15 mouse cellular contexts compared by ENCODE assay signal in genomic region chr12:64972063-64972462, GRCm38 (mm10). TPM values are rescaled to one million over a fixed set of nuclear protein-coding genes. Genes with fewer than 3 reads are reported as not detected.
A peak's percentile ranks its signal among the peaks of the same experiment; 100 is the strongest.
DNase-seq lines count a peak whose midpoint lies in the region; ATAC-seq and TF ChIP-seq lines count a peak whose summit lies in the region.
"Had no signal": no experiment of that assay in that cellular context is flagged by ENCODE, and none has a peak within 500 bp of the region (broad histone marks: within the 10 kb centered on the region; RNA-seq: fewer than 3 reads in every experiment).

No protein-coding gene starts in this region.

- H3K4me1 ChIP-seq in hindbrain, embryonic 13.5 days (replicated peaks), result peaks cover 47% of the 10 kb centered on the region
- H3K4me1 ChIP-seq in hindbrain, embryonic 12.5 days, result peaks cover 35% of the 10 kb centered on the region
- H3K4me1 ChIP-seq in midbrain, embryonic 13.5 days (replicated peaks), result peaks cover 56% of the 10 kb centered on the region
- peaks cover 11% of the 10 kb centered on the region; the same call in 1 of the 2 replicates for H3K4me1 ChIP-seq in midbrain, embryonic 11.5 days (ENCODE audit: control insufficient read depth, insufficient read depth, low read length)
- H3K4me1 ChIP-seq in hindbrain, postnatal 0 days (ENCODE audit: insufficient read depth, low read length), result peaks cover 17% of the 10 kb centered on the region; the same call in 1 of the 2 replicates
- peaks cover 51% of the 10 kb centered on the region for H3K4me1 ChIP-seq in neural tube, embryonic 15.5 days

- H3K27me3 ChIP-seq in hindbrain, embryonic 13.5 days, result no peaks in the 10 kb centered on the region
- H3K27me3 ChIP-seq in hindbrain, embryonic 12.5 days, result no peaks in the 10 kb centered on the region
- no peaks in the 10 kb centered on the region for H3K27me3 ChIP-seq in midbrain, embryonic 13.5 days
- no peaks in the 10 kb centered on the region for H3K27me3 ChIP-seq in midbrain, embryonic 11.5 days (ENCODE audit: control insufficient read depth, insufficient read depth, low read length)
- no peaks in the 10 kb centered on the region for H3K27me3 ChIP-seq in hindbrain, postnatal 0 days (ENCODE audit: insufficient read depth, low read length)
- no peaks in the 10 kb centered on the region for H3K27me3 ChIP-seq in neural tube, embryonic 15.5 days (replicated peaks)
- H3K27me3 ChIP-seq: embryonic facial prominence, embryonic 15.5 days had no signal

- 83% methylated on average over 6 of the region's 6 CpGs for WGBS in hindbrain, embryonic 13.5 days
- 88% methylated on average over 6 of the region's 6 CpGs for WGBS in hindbrain, embryonic 12.5 days
- 83% methylated on average over 6 of the region's 6 CpGs for WGBS in midbrain, embryonic 13.5 days
- WGBS in midbrain, embryonic 11.5 days, result 83% methylated on average over 6 of the region's 6 CpGs
- WGBS in hindbrain, postnatal 0 days, result 67% methylated on average over 6 of the region's 6 CpGs
- 80% methylated on average over 6 of the region's 6 CpGs for WGBS in neural tube, embryonic 15.5 days

- H3K27ac ChIP-seq in hindbrain, embryonic 13.5 days, result no peak overlapping the region
- no peak overlapping the region for H3K27ac ChIP-seq in hindbrain, embryonic 12.5 days
- no peak overlapping the region for H3K27ac ChIP-seq in midbrain, embryonic 13.5 days
- H3K27ac ChIP-seq in midbrain, embryonic 11.5 days (ENCODE audit: low read depth, low read length), result no peak overlapping the region
- H3K27ac ChIP-seq in hindbrain, postnatal 0 days, result no peak overlapping the region
- no peak overlapping the region for H3K27ac ChIP-seq in neural tube, embryonic 15.5 days (replicated peaks)
- H3K27ac ChIP-seq: embryonic facial prominence, embryonic 15.5 days; left cerebral cortex, adult 2 months had no signal

- peak overlapping the region; percentile 46; the same call in 1 of the 2 replicates for H3K9ac ChIP-seq in hindbrain, embryonic 13.5 days
- H3K9ac ChIP-seq in hindbrain, embryonic 12.5 days, result no peak overlapping the region; the same call in 1 of the 2 replicates
- H3K9ac ChIP-seq in midbrain, embryonic 13.5 days (replicated peaks), result no peak overlapping the region
- no peak overlapping the region for H3K9ac ChIP-seq in midbrain, embryonic 11.5 days (ENCODE audit: low read length)
- H3K9ac ChIP-seq in hindbrain, postnatal 0 days (replicated peaks; ENCODE audit: low read length), result no peak overlapping the region
- H3K9ac ChIP-seq in neural tube, embryonic 15.5 days (replicated peaks), result no peak overlapping the region
- H3K9ac ChIP-seq: embryonic facial prominence, embryonic 15.5 days had no signal

- H3K9me3 ChIP-seq in hindbrain, embryonic 13.5 days, result no peaks in the 10 kb centered on the region
- no peaks in the 10 kb centered on the region for H3K9me3 ChIP-seq in hindbrain, embryonic 12.5 days (replicated peaks)
- H3K9me3 ChIP-seq in midbrain, embryonic 13.5 days, result no peaks in the 10 kb centered on the region
- H3K9me3 ChIP-seq in midbrain, embryonic 11.5 days (ENCODE audit: control insufficient read depth, low read length), result no peaks in the 10 kb centered on the region
- no peaks in the 10 kb centered on the region for H3K9me3 ChIP-seq in hindbrain, postnatal 0 days (ENCODE audit: low read length)
- H3K9me3 ChIP-seq in neural tube, embryonic 15.5 days (replicated peaks), result no peaks in the 10 kb centered on the region
- H3K9me3 ChIP-seq: embryonic facial prominence, embryonic 15.5 days had no signal

- no peaks in the 10 kb centered on the region for H3K36me3 ChIP-seq in hindbrain, embryonic 13.5 days
- no peaks in the 10 kb centered on the region for H3K36me3 ChIP-seq in hindbrain, embryonic 12.5 days
- H3K36me3 ChIP-seq in midbrain, embryonic 13.5 days, result no peaks in the 10 kb centered on the region
- H3K36me3 ChIP-seq in midbrain, embryonic 11.5 days (ENCODE audit: control insufficient read depth, insufficient read depth, low read length), result no peaks in the 10 kb centered on the region
- H3K36me3 ChIP-seq in hindbrain, postnatal 0 days (ENCODE audit: insufficient read depth, low read length), result no peaks in the 10 kb centered on the region
- no peaks in the 10 kb centered on the region for H3K36me3 ChIP-seq in neural tube, embryonic 15.5 days

- H3K4me2 ChIP-seq in hindbrain, embryonic 13.5 days, result peak overlapping the region; percentile 66; the same call in 1 of the 2 replicates
- H3K4me2 ChIP-seq in hindbrain, embryonic 12.5 days (replicated peaks), result no peak overlapping the region; the same call in 1 of the 2 replicates
- H3K4me2 ChIP-seq in midbrain, embryonic 13.5 days (replicated peaks), result peak overlapping the region; percentile 31
- H3K4me2 ChIP-seq in midbrain, embryonic 11.5 days, result no peak overlapping the region
- peak overlapping the region; percentile 27; the same call in 1 of the 2 replicates for H3K4me2 ChIP-seq in hindbrain, postnatal 0 days (ENCODE audit: low read depth, low read length)
- H3K4me2 ChIP-seq in neural tube, embryonic 15.5 days, result peak overlapping the region; percentile 60; the same call in 1 of the 2 replicates
- H3K4me2 ChIP-seq: embryonic facial prominence, embryonic 15.5 days had no signal

- TF ChIP-seq CTCF in hindbrain, postnatal 0 days (IDR thresholded peaks at IDR 0.05; ENCODE audit: low read depth), result no peak

- no peak for DNase-seq in midbrain, embryonic 11.5 days (ENCODE audit: low spot score, missing footprints)
- DNase-seq in hindbrain, postnatal 0 days (ENCODE audit: low spot score), result no peak
- DNase-seq in right cerebral cortex, postnatal 10 days (ENCODE audit: low spot score in 2 of 2), result no peak
- no peak for DNase-seq in c-Kit-positive CD71-positive TER-119-positive erythroid progenitor cells, embryonic 14.5 days (ENCODE audit: low spot score)
- DNase-seq: adrenal gland, postnatal 10 days; kidney, postnatal 4 days; lung, postnatal 4 days; thymus, adult 2 months had no signal

- H3K4me3 ChIP-seq in hindbrain, embryonic 13.5 days, result no peak overlapping the region
- H3K4me3 ChIP-seq in hindbrain, embryonic 12.5 days, result no peak overlapping the region
- H3K4me3 ChIP-seq in midbrain, embryonic 13.5 days (replicated peaks), result no peak overlapping the region
- no peak overlapping the region for H3K4me3 ChIP-seq in midbrain, embryonic 11.5 days (ENCODE audit: low read depth, low read length)
- H3K4me3 ChIP-seq in hindbrain, postnatal 0 days (ENCODE audit: low read length), result no peak overlapping the region
- H3K4me3 ChIP-seq in neural tube, embryonic 15.5 days (replicated peaks), result no peak overlapping the region
- H3K4me3 ChIP-seq: embryonic facial prominence, embryonic 15.5 days; left cerebral cortex, adult 2 months had no signal

- no peak for ATAC-seq in hindbrain, embryonic 13.5 days (ENCODE audit: low FRiP score)
- no peak for ATAC-seq in hindbrain, embryonic 12.5 days (ENCODE audit: low FRiP score)
- ATAC-seq in midbrain, embryonic 13.5 days, result no peak
- no peak for ATAC-seq in midbrain, embryonic 11.5 days (ENCODE audit: low FRiP score)
- ATAC-seq in hindbrain, postnatal 0 days, result no peak
- no peak for ATAC-seq in neural tube, embryonic 15.5 days (ENCODE audit: low FRiP score)
- ATAC-seq: intestine, postnatal 0 days had no signal

RNA-seq across cellular contexts. Expression of gene Togaram1, which starts 6.5 kb away (rescaled TPM):
- polyA plus RNA-seq in hindbrain, embryonic 13.5 days (2015; fragmentation: Nextera tagmentation; extraction: Ambion mirVana), result 24.1 and 24.7 TPM in 2 replicates
- 26.7 and 30.0 TPM in 2 replicates for polyA plus RNA-seq in hindbrain, embryonic 12.5 days (2016; fragmentation: Nextera tagmentation; extraction: Ambion mirVana)
- polyA plus RNA-seq in midbrain, embryonic 13.5 days (2015; fragmentation: Nextera tagmentation; extraction: Ambion mirVana), result 24.7 and 26.9 TPM in 2 replicates
- 27.1 and 30.3 TPM in 2 replicates for polyA plus RNA-seq in midbrain, embryonic 11.5 days (2014; fragmentation: Nextera tagmentation; extraction: Ambion mirVana)
- total RNA-seq in hindbrain, postnatal 0 days (2014; rRNA removed), result 22.0 and 26.9 TPM in 2 replicates
- polyA plus RNA-seq in hindbrain, postnatal 0 days (2015; fragmentation: Nextera tagmentation; extraction: Ambion mirVana), result 14.3 and 15.9 TPM in 2 replicates
- 21.2 and 23.4 TPM in 2 replicates for polyA plus RNA-seq in neural tube, embryonic 15.5 days (2015; fragmentation: Nextera tagmentation; extraction: Ambion mirVana)

RNA-seq across cellular contexts. Expression of gene Klhl28, which starts 6.7 kb away (rescaled TPM):
- polyA plus RNA-seq in hindbrain, embryonic 13.5 days (2015; fragmentation: Nextera tagmentation; extraction: Ambion mirVana), result 29.0 and 30.4 TPM in 2 replicates
- 22.2 and 23.1 TPM in 2 replicates for polyA plus RNA-seq in hindbrain, embryonic 12.5 days (2016; fragmentation: Nextera tagmentation; extraction: Ambion mirVana)
- polyA plus RNA-seq in midbrain, embryonic 13.5 days (2015; fragmentation: Nextera tagmentation; extraction: Ambion mirVana), result 24.4 and 30.3 TPM in 2 replicates
- polyA plus RNA-seq in midbrain, embryonic 11.5 days (2014; fragmentation: Nextera tagmentation; extraction: Ambion mirVana), result 19.5 and 19.9 TPM in 2 replicates
- 15.7 TPM in 2 replicates for total RNA-seq in hindbrain, postnatal 0 days (2014; rRNA removed)
- polyA plus RNA-seq in hindbrain, postnatal 0 days (2015; fragmentation: Nextera tagmentation; extraction: Ambion mirVana), result 20.7 and 21.4 TPM in 2 replicates
- 22.7 and 23.4 TPM in 2 replicates for polyA plus RNA-seq in neural tube, embryonic 15.5 days (2015; fragmentation: Nextera tagmentation; extraction: Ambion mirVana)

RNA-seq across cellular contexts. Expression of gene Gm527, which starts 54.4 kb away (rescaled TPM):
- 2.4 and 4.9 TPM in 2 replicates for polyA plus RNA-seq in hindbrain, embryonic 13.5 days (2015; fragmentation: Nextera tagmentation; extraction: Ambion mirVana)
- polyA plus RNA-seq in hindbrain, embryonic 12.5 days (2016; fragmentation: Nextera tagmentation; extraction: Ambion mirVana), result 4.0 and 5.1 TPM in 2 replicates
- polyA plus RNA-seq in midbrain, embryonic 13.5 days (2015; fragmentation: Nextera tagmentation; extraction: Ambion mirVana), result 1.9 and 3.2 TPM in 2 replicates
- 2.2 and 2.7 TPM in 2 replicates for polyA plus RNA-seq in midbrain, embryonic 11.5 days (2014; fragmentation: Nextera tagmentation; extraction: Ambion mirVana)
- 10.9 and 19.3 TPM in 2 replicates for total RNA-seq in hindbrain, postnatal 0 days (2014; rRNA removed)
- polyA plus RNA-seq in hindbrain, postnatal 0 days (2015; fragmentation: Nextera tagmentation; extraction: Ambion mirVana), result 1.2 and 2.3 TPM in 2 replicates
- polyA plus RNA-seq in neural tube, embryonic 15.5 days (2015; fragmentation: Nextera tagmentation; extraction: Ambion mirVana), result 2.6 and 5.0 TPM in 2 replicates

Comparison
In these comparisons a context has a peak if more than half of its experiments do, and no peak if none do; other contexts are left out.
1. H3K4me2 ChIP-seq: peak in hindbrain, embryonic 13.5 days (single experiment), midbrain, embryonic 13.5 days (single experiment), hindbrain, postnatal 0 days (single experiment) and neural tube, embryonic 15.5 days (single experiment); none in hindbrain, embryonic 12.5 days (single experiment) and midbrain, embryonic 11.5 days (single experiment).